Mouse (Mus musculus) myocyte (in vitro differentiated cells): ENCODE data around the gene Sptlc2.

Experiments
- CEBPB ChIP-seq: IDR thresholded peaks from 2 replicates; pipeline ENCODE4 v1.6.1; 2011; ENCODE audit warnings: mild to moderate bottlenecking, moderate library complexity; ENCODE audit not compliant: poor library complexity, insufficient read depth, severe bottlenecking
- E2F4 ChIP-seq: IDR thresholded peaks from one replicate; pipeline ENCODE4 v1.6.1; 2011; ENCODE audit warnings: mild to moderate bottlenecking, control low read depth, moderate library complexity; ENCODE audit not compliant: insufficient read depth
- POLR2A ChIP-seq: IDR thresholded peaks from one replicate; pipeline ENCODE4 v1.6.1; 2011; ENCODE audit warnings: low read depth, mild to moderate bottlenecking, control low read depth, moderate library complexity; ENCODE audit not compliant: insufficient read length
- SRF ChIP-seq: IDR thresholded peaks from one replicate; pipeline ENCODE4 v1.6.1; 2011; ENCODE audit warnings: low read depth; ENCODE audit not compliant: control insufficient read depth, insufficient read length
- TCF12 ChIP-seq: IDR thresholded peaks from one replicate; pipeline ENCODE4 v1.6.1; 2011; ENCODE audit warnings: mild to moderate bottlenecking, control low read depth; ENCODE audit not compliant: poor library complexity, insufficient read depth, severe bottlenecking
- USF1 ChIP-seq: IDR thresholded peaks from one replicate; pipeline ENCODE4 v1.6.1; 2011; ENCODE audit warnings: low read depth, mild to moderate bottlenecking, control low read depth, moderate library complexity

DNA sequence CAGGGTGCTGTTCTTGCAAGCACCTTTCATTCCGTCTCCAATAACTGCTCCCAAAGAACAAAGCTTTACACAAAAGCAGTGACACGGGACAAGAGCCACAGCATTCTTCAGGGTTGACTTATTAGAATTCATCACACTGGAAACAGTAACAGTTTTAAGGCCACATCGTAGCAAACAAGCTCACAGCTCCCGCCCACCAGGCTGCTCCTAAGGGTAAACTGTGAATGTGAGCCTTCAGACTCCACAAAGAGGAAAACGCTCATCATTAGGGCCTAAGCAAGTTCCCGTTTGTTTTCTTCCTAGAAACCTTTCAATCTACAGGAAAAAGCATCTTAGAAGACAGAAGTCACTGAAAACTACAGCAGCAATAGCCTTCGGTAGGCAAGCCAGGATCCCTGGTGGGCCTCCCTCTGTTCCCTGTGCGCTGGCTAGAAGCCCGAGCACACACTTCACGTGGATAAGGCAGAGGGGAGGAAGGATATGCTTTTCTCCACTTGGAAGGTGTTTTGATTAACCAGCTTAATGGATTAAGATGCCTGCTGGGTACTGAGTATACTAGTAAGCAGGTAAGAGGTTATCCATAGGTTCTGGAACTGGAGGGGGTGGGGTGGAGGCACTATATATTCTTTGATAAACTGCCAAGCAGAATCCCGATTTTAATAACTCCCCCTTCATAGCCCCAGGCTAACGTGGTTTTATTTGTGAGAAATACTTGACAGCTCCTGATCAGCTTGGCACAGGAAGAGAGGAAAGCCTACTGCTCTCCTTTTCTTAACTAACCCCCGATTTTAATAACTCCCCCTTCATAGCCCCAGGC, 82.2 kb downstream of the Sptlc2 start:
- no peak for TF ChIP-seq POLR2A
- TF ChIP-seq CEBPB: no peak
- no peak for TF ChIP-seq SRF
- no peak for TF ChIP-seq E2F4
- no peak for TF ChIP-seq TCF12
- TF ChIP-seq USF1: no peak
